In the genomic region with DNA sequence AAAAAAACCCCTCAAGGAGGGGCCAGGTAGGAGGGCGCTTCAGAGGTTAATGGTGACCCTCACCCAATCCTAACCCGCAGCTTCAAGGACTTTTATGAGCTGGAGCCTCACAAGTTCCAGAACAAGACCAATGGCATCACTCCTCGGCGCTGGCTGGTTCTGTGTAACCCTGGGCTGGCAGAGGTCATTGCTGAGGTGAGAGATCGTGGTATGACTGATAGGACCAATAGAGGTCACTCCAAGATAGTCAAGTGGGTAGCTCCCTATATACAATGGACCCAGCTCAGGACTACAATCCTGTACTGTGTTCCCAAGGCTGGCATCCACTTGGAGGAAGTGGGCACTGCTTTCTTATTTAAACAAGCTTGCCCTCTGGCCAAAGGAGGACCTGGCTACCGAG, we compare ENCODE assay signal across 15 mouse cellular contexts. TPM values are rescaled to one million over a fixed set of nuclear protein-coding genes. Genes with fewer than 3 reads are reported as not detected.
DNase-seq lines count a peak whose midpoint lies in the region; ATAC-seq and TF ChIP-seq lines count a peak whose summit lies in the region.
"Had no signal": no experiment of that assay in that cellular context is flagged by ENCODE, and none has a peak within 500 bp of the region (broad histone marks: within the 10 kb centered on the region; RNA-seq: fewer than 3 reads in every experiment).

No protein-coding gene starts in this region.

- no peak for DNase-seq in forebrain, postnatal 0 days
- no peak for DNase-seq in lung, embryonic 14.5 days
- DNase-seq in lung, postnatal 25 days (ENCODE audit: low spot score), result no peak
- no peak for DNase-seq in limb, embryonic 10.5 days (ENCODE audit: low spot score)
- DNase-seq in embryo, embryonic 11 days, result no peak
- no peak for DNase-seq in thymus, postnatal 0 days (ENCODE audit: low spot score)
- DNase-seq: adrenal gland, postnatal 25 days; layer of hippocampus, adult 9-11 months; right cerebral cortex, postnatal 14 days had no signal

- H3K9me3 ChIP-seq in forebrain, postnatal 0 days (ENCODE audit: low read length), result no peaks in the 10 kb centered on the region
- no peaks in the 10 kb centered on the region for H3K9me3 ChIP-seq in forebrain, embryonic 12.5 days
- no peaks in the 10 kb centered on the region for H3K9me3 ChIP-seq in lung, embryonic 14.5 days (ENCODE audit: low read depth, low read length)
- H3K9me3 ChIP-seq in limb, embryonic 10.5 days (replicated peaks), result no peaks in the 10 kb centered on the region
- H3K9me3 ChIP-seq in stomach, embryonic 14.5 days (ENCODE audit: control insufficient read depth, low read depth, low read length), result no peaks in the 10 kb centered on the region
- H3K9me3 ChIP-seq: forebrain, embryonic 13.5 days; neural tube, embryonic 12.5 days had no signal

- H3K36me3 ChIP-seq in forebrain, postnatal 0 days (ENCODE audit: insufficient read depth), result no peaks in the 10 kb centered on the region
- H3K36me3 ChIP-seq in forebrain, embryonic 12.5 days (replicated peaks), result no peaks in the 10 kb centered on the region
- H3K36me3 ChIP-seq in lung, embryonic 14.5 days (ENCODE audit: insufficient read depth), result no peaks in the 10 kb centered on the region
- no peaks in the 10 kb centered on the region for H3K36me3 ChIP-seq in limb, embryonic 10.5 days
- H3K36me3 ChIP-seq in stomach, embryonic 14.5 days (ENCODE audit: control insufficient read depth, insufficient read depth, low read length), result no peaks in the 10 kb centered on the region
- H3K36me3 ChIP-seq: neural tube, embryonic 12.5 days had no signal

- H3K27ac ChIP-seq in forebrain, postnatal 0 days (ENCODE audit: low read depth, low read length), result no peak overlapping the region
- no peak overlapping the region for H3K27ac ChIP-seq in forebrain, embryonic 12.5 days
- H3K27ac ChIP-seq in lung, embryonic 14.5 days (ENCODE audit: low read depth), result no peak overlapping the region
- H3K27ac ChIP-seq in limb, embryonic 10.5 days, result 0 out of 2 replicates have a peak overlapping the region, but pooled peaks have one; percentile 66
- no peak overlapping the region for H3K27ac ChIP-seq in stomach, embryonic 14.5 days (ENCODE audit: low read length)
- H3K27ac ChIP-seq: forebrain, embryonic 13.5 days; neural tube, embryonic 12.5 days had no signal

- no peak overlapping the region for H3K9ac ChIP-seq in forebrain, postnatal 0 days
- H3K9ac ChIP-seq in forebrain, embryonic 12.5 days, result no peak overlapping the region
- H3K9ac ChIP-seq in lung, embryonic 14.5 days, result no peak overlapping the region
- H3K9ac ChIP-seq in stomach, embryonic 14.5 days (replicated peaks; ENCODE audit: low read depth, low read length), result no peak overlapping the region
- H3K9ac ChIP-seq: neural tube, embryonic 12.5 days had no signal

- H3K4me1 ChIP-seq in forebrain, postnatal 0 days (ENCODE audit: insufficient read depth), result no peaks in the 10 kb centered on the region
- H3K4me1 ChIP-seq in forebrain, embryonic 12.5 days, result peaks cover 8% of the 10 kb centered on the region; the same call in 1 of the 2 replicates
- H3K4me1 ChIP-seq in lung, embryonic 14.5 days (ENCODE audit: insufficient read depth), result no peaks in the 10 kb centered on the region
- H3K4me1 ChIP-seq in limb, embryonic 10.5 days, result peaks cover 26% of the 10 kb centered on the region
- peaks cover 6% of the 10 kb centered on the region; the same call in 1 of the 2 replicates for H3K4me1 ChIP-seq in stomach, embryonic 14.5 days (ENCODE audit: control insufficient read depth, insufficient read depth, low read length)

- WGBS in forebrain, postnatal 0 days, result 69% methylated on average over 6 of the region's 6 CpGs
- 60% methylated on average over 6 of the region's 6 CpGs for WGBS in forebrain, embryonic 12.5 days
- WGBS in lung, embryonic 14.5 days, result 51% methylated on average over 6 of the region's 6 CpGs
- 55% methylated on average over 6 of the region's 6 CpGs for WGBS in limb, embryonic 10.5 days
- WGBS in stomach, embryonic 14.5 days, result 51% methylated on average over 6 of the region's 6 CpGs

- H3K4me3 ChIP-seq in forebrain, postnatal 0 days (ENCODE audit: low read depth, low read length), result no peak overlapping the region
- no peak overlapping the region for H3K4me3 ChIP-seq in forebrain, embryonic 12.5 days (replicated peaks)
- no peak overlapping the region for H3K4me3 ChIP-seq in lung, embryonic 14.5 days (ENCODE audit: low read depth, low read length)
- H3K4me3 ChIP-seq in limb, embryonic 10.5 days, result peak overlapping the region; percentile 53
- H3K4me3 ChIP-seq in stomach, embryonic 14.5 days (ENCODE audit: low read depth, low read length), result no peak overlapping the region

- ATAC-seq in forebrain, postnatal 0 days, result no peak
- ATAC-seq in forebrain, embryonic 12.5 days (ENCODE audit: low FRiP score), result no peak
- ATAC-seq in lung, embryonic 14.5 days (ENCODE audit: insufficient read depth), result no peak
- ATAC-seq in stomach, embryonic 14.5 days (ENCODE audit: insufficient number of reproducible peaks, insufficient read depth, low FRiP score, low read depth), result no peak
- ATAC-seq: forebrain, embryonic 13.5 days had no signal

- no peak for TF ChIP-seq CTCF in forebrain, postnatal 0 days (IDR thresholded peaks at IDR 0.05; ENCODE audit: low read depth)
- TF ChIP-seq CTCF in lung, embryonic 14.5 days (IDR thresholded peaks at IDR 0.05; ENCODE audit: low read depth), result no peak

- H3K4me2 ChIP-seq in forebrain, postnatal 0 days (ENCODE audit: low read depth), result peak overlapping the region; percentile 52
- H3K4me2 ChIP-seq in forebrain, embryonic 12.5 days, result no peak overlapping the region
- H3K4me2 ChIP-seq in lung, embryonic 14.5 days, result peak overlapping the region; percentile 59
- peak overlapping the region; percentile 38 for H3K4me2 ChIP-seq in stomach, embryonic 14.5 days (replicated peaks; ENCODE audit: low read depth, low read length)

- H3K27me3 ChIP-seq in forebrain, postnatal 0 days (ENCODE audit: insufficient read depth, low read length), result no peaks in the 10 kb centered on the region
- H3K27me3 ChIP-seq in forebrain, embryonic 12.5 days, result 0 out of 2 replicates have a peak, but pooled peaks cover 10% of the 10 kb centered on the region
- H3K27me3 ChIP-seq in lung, embryonic 14.5 days (ENCODE audit: insufficient read depth, low read length), result no peaks in the 10 kb centered on the region
- H3K27me3 ChIP-seq in limb, embryonic 10.5 days (ENCODE audit: low read depth, poor library complexity, severe bottlenecking), result peaks cover 16% of the 10 kb centered on the region
- H3K27me3 ChIP-seq in stomach, embryonic 14.5 days (ENCODE audit: control insufficient read depth, insufficient read depth, low read length), result no peaks in the 10 kb centered on the region
- H3K27me3 ChIP-seq: neural tube, embryonic 12.5 days had no signal

RNA-seq across cellular contexts. Expression of gene Pygm, which starts 6.1 kb away (rescaled TPM):
- total RNA-seq in forebrain, postnatal 0 days (2014; rRNA removed), result 6.2 and 8.8 TPM in 2 replicates
- polyA plus RNA-seq in forebrain, postnatal 0 days (2015; fragmentation: Nextera tagmentation; extraction: Ambion mirVana), result 4.7 and 7.6 TPM in 2 replicates
- 0.78 and 1.5 TPM in 2 replicates for polyA plus RNA-seq in forebrain, embryonic 12.5 days (2016; fragmentation: Nextera tagmentation; extraction: Ambion mirVana)
- 6.1 and 9.3 TPM in 2 replicates for polyA plus RNA-seq in lung, embryonic 14.5 days (2014; fragmentation: Nextera tagmentation; extraction: Ambion mirVana)
- 2.5 and 3.0 TPM in 2 replicates for polyA plus RNA-seq in limb, embryonic 10.5 days (2016; fragmentation: Nextera tagmentation; extraction: Ambion mirVana)
- polyA plus RNA-seq in stomach, embryonic 14.5 days (2014; fragmentation: Nextera tagmentation; extraction: Ambion mirVana), result 9.3 and 10.1 TPM in 2 replicates
- 4.2 and 6.3 TPM in 2 replicates for polyA plus RNA-seq in thymus, postnatal 0 days (2015; fragmentation: Nextera tagmentation; extraction: Ambion mirVana)

RNA-seq across cellular contexts. Expression of gene Rasgrp2, which starts 8.9 kb away (rescaled TPM):
- 125 and 170 TPM in 2 replicates for total RNA-seq in forebrain, postnatal 0 days (2014; rRNA removed)
- polyA plus RNA-seq in forebrain, postnatal 0 days (2015; fragmentation: Nextera tagmentation; extraction: Ambion mirVana), result 130 and 150 TPM in 2 replicates
- 13.1 and 15.1 TPM in 2 replicates for polyA plus RNA-seq in forebrain, embryonic 12.5 days (2016; fragmentation: Nextera tagmentation; extraction: Ambion mirVana)
- 34.8 and 35.1 TPM in 2 replicates for polyA plus RNA-seq in lung, embryonic 14.5 days (2014; fragmentation: Nextera tagmentation; extraction: Ambion mirVana)
- polyA plus RNA-seq in limb, embryonic 10.5 days (2016; fragmentation: Nextera tagmentation; extraction: Ambion mirVana), result 14.6 and 16.7 TPM in 2 replicates
- 38.6 and 47.8 TPM in 2 replicates for polyA plus RNA-seq in stomach, embryonic 14.5 days (2014; fragmentation: Nextera tagmentation; extraction: Ambion mirVana)
- polyA plus RNA-seq in thymus, postnatal 0 days (2015; fragmentation: Nextera tagmentation; extraction: Ambion mirVana), result 195 and 206 TPM in 2 replicates

RNA-seq across cellular contexts. Expression of gene Sf1, which starts 26.8 kb away (rescaled TPM):
- total RNA-seq in forebrain, postnatal 0 days (2014; rRNA removed), result 70.0 and 113 TPM in 2 replicates
- polyA plus RNA-seq in forebrain, postnatal 0 days (2015; fragmentation: Nextera tagmentation; extraction: Ambion mirVana), result 89.7 and 102 TPM in 2 replicates
- 204 and 221 TPM in 2 replicates for polyA plus RNA-seq in forebrain, embryonic 12.5 days (2016; fragmentation: Nextera tagmentation; extraction: Ambion mirVana)
- 177 and 200 TPM in 2 replicates for polyA plus RNA-seq in lung, embryonic 14.5 days (2014; fragmentation: Nextera tagmentation; extraction: Ambion mirVana)
- polyA plus RNA-seq in limb, embryonic 10.5 days (2016; fragmentation: Nextera tagmentation; extraction: Ambion mirVana), result 193 and 206 TPM in 2 replicates
- polyA plus RNA-seq in stomach, embryonic 14.5 days (2014; fragmentation: Nextera tagmentation; extraction: Ambion mirVana), result 126 and 139 TPM in 2 replicates
- 104 and 126 TPM in 2 replicates for polyA plus RNA-seq in thymus, postnatal 0 days (2015; fragmentation: Nextera tagmentation; extraction: Ambion mirVana)

RNA-seq across cellular contexts. Expression of gene Nrxn2, which starts 28.3 kb away (rescaled TPM):
- total RNA-seq in forebrain, postnatal 0 days (2014; rRNA removed), result 213 and 256 TPM in 2 replicates
- polyA plus RNA-seq in forebrain, postnatal 0 days (2015; fragmentation: Nextera tagmentation; extraction: Ambion mirVana), result 45.1 and 49.4 TPM in 2 replicates
- polyA plus RNA-seq in forebrain, embryonic 12.5 days (2016; fragmentation: Nextera tagmentation; extraction: Ambion mirVana), result 17.1 and 17.6 TPM in 2 replicates
- polyA plus RNA-seq in lung, embryonic 14.5 days (2014; fragmentation: Nextera tagmentation; extraction: Ambion mirVana), result 0.47 and 1.1 TPM in 2 replicates
- polyA plus RNA-seq in limb, embryonic 10.5 days (2016; fragmentation: Nextera tagmentation; extraction: Ambion mirVana), result 0.78 and 1.5 TPM in 2 replicates
- polyA plus RNA-seq in stomach, embryonic 14.5 days (2014; fragmentation: Nextera tagmentation; extraction: Ambion mirVana), result 2.5 and 2.6 TPM in 2 replicates
- 0.10 and 0.24 TPM in 2 replicates for polyA plus RNA-seq in thymus, postnatal 0 days (2015; fragmentation: Nextera tagmentation; extraction: Ambion mirVana)
- total RNA-seq: granulocyte monocyte progenitor cell, adult 5-6 weeks; megakaryocyte progenitor cell, adult 5-6 weeks had no signal

RNA-seq across cellular contexts. Expression of gene Map4k2, which starts 49.3 kb away (rescaled TPM):
- 43.0 and 55.8 TPM in 2 replicates for total RNA-seq in forebrain, postnatal 0 days (2014; rRNA removed)
- 6.7 and 9.7 TPM in 2 replicates for polyA plus RNA-seq in forebrain, postnatal 0 days (2015; fragmentation: Nextera tagmentation; extraction: Ambion mirVana)
- 14.4 and 15.1 TPM in 2 replicates for polyA plus RNA-seq in forebrain, embryonic 12.5 days (2016; fragmentation: Nextera tagmentation; extraction: Ambion mirVana)
- 13.4 and 22.2 TPM in 2 replicates for polyA plus RNA-seq in lung, embryonic 14.5 days (2014; fragmentation: Nextera tagmentation; extraction: Ambion mirVana)
- polyA plus RNA-seq in limb, embryonic 10.5 days (2016; fragmentation: Nextera tagmentation; extraction: Ambion mirVana), result 10.4 and 15.2 TPM in 2 replicates
- 10.0 TPM in 2 replicates for polyA plus RNA-seq in stomach, embryonic 14.5 days (2014; fragmentation: Nextera tagmentation; extraction: Ambion mirVana)
- polyA plus RNA-seq in thymus, postnatal 0 days (2015; fragmentation: Nextera tagmentation; extraction: Ambion mirVana), result 49.6 and 57.3 TPM in 2 replicates
